Mouse (Mus musculus) layer of hippocampus, postnatal 10 days (tissue): ENCODE results near the gene Slc25a41. TPM values are rescaled to one million over a fixed set of nuclear protein-coding genes. Genes with fewer than 3 reads are reported as not detected.

Source experiments
- DNase-seq, 2 experiments: peaks; one replicate each; pipeline ENCODE4 v3.0.0; 2021; ENCODE audit warnings: low spot score in 2 of 2
- total RNA-seq, 2 experiments: library from RNA; stranded (reverse); gene quantifications; 2 replicates each; pipeline ENCODE4 v1.2.3; 2021

Slc25a41 gene
- total RNA-seq, 2 experiments from 2014 or later, result not detected

DNA sequence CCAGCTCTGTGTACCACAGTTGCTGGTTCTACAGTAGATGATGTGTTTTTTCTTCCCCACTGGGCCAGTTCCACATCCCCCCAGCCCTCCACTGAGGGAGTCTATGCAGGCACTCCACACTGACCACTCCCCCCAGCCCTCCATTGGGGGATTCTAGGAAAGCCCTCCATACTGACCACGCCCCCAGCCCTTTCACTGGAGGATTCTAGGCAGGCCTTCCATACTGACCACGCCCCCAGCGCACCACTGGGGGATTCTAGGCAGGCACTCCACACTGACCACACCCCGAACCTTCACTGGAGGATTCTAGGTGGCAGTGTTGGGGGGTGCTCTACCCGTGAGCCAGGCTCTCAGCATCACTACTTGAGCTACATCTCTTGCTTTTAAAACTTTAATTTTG lies 6.0 kb upstream of the Slc25a41 start:
- DNase-seq, result no peak

DNA sequence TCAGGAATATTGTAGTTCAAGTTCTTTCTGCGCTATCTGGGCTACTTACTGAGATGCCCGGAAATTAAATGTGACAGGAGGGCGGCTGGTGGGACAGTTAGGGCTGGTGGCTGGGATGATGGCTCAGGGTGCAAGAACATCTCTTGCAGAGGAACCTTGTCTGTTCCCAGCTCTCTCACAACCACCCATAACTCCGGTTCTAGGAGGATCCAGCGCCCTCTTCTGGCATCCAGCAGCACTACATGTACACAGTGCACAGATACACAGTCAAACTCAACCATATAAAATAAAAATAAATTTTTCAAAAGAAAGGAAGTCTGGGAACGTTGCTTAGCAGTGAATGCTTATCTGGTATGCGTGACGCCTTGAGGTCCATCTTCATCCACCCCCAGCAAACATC lies 2.5 kb downstream of the Slc25a41 start:
- DNase-seq, result no peak

DNA sequence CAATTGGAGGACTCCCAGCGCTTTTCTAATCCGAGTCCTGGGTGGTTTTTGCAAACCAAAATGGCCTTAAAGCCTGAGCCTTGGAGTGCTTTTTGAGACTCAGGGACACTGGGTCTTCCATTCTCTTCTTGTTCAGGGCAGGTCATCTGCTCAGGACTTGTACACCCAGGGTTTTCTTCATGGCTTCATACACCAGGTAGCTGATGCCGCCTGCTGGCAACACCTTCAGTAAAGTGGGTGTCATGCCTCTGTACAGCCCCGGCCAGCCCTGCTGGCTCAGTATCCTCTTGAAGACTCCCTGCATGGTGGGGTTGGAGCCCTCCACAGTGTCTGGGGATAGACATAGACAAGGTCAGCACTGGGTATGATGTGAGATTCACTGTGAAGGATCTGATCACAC lies 8.6 kb downstream of the Slc25a41 start:
- DNase-seq, result no peak

DNA sequence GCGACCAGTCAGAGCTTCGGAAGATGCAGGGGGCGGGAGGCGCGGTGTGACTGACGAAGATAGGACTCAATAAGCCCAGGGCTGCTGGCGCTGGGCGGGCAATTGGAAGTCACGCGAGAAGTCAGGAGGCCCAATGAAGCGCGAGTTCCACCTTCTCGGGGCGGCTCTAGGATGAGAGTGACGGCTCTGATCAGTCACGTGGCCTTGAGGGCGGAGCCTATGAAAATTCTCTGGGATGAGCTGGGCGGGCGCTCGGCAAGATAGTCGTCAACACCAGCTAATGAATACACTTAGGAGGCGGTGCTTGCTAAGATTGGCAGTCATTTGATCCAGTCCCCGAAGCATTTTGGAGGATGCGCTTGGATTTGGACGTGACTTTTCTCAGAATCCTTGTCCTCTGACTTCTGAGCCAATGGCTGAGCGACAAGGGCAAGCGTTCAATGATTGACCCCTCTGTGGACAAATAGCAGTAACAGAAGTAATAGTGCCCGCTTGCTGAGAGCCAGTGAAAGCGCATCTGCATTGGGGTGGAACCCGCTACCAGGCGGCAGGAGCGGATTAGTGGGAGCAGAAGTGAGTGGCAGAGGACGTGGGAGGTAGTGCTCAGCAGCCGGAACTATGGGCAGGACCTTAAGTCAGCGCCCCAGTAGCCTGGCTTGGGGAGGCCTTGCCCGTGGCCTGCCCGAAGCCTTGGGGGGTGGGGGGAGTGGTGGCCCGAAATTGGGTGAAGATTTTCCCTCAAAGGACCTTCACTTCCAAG lies 9.6 kb downstream of the Slc25a41 start:
- peak; percentile 98 for DNase-seq

DNA sequence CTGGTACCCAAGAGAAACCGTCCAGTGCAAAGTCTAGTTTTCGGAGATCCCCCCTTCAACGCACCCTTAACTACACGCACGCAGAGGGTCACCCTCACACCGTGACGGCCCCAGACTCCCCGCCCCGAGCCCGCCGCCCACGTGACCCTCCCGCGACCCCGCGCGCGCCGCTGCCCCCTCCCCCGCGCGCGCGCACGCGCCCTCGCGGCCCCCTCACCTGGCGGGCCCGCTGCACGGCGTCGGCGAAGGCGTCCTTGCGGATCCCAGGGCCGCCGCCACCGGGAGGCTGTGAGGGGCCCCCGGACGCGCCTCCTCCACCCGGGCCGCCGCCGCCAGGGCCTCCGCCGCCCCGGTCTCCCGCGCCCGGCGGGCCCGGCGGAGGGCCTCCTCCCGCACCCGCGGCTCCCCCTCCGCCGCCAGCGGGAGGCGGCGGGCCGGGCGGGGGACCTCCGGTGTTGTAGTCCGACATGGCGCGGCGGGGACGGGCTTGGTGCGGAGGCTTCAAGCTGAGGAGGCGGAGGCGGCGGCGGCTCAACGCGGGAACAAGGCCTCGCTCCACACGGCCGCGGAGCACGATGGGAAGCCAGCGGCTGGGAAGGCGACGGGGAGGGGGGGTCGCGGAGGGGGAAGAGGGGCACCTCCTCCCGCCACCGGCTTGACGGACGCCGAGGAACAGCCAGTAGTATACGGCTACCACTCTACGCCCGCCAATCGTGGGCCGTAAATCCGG lies 10.4 kb downstream of the Slc25a41 start, which contains the start of gene Khsrp:
TSS of gene Khsrp (minus strand) at position 592 of the 730 bp plus-strand sequence.
- peak; percentile 44 to 72 for DNase-seq

DNA sequence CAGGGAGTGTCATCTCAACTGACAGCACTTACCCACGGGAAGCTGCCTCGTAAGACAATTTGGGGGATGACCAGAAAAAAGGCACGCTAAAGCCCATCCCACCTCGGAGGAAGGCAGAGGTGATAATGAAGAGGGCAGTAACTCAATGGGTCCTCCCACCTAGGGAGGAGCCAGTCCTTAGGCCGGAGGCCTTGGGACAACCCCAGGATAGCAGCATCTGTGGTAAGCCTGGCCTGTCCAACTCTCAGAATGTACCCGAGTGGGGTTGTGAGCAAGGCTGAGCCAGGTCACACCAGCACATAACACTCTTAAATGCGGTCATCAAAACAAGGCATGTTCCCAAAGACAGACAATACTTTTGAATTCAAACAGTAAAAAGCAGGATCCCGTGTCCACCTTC lies 11.8 kb downstream of the Slc25a41 start:
- DNase-seq, result no peak

DNA sequence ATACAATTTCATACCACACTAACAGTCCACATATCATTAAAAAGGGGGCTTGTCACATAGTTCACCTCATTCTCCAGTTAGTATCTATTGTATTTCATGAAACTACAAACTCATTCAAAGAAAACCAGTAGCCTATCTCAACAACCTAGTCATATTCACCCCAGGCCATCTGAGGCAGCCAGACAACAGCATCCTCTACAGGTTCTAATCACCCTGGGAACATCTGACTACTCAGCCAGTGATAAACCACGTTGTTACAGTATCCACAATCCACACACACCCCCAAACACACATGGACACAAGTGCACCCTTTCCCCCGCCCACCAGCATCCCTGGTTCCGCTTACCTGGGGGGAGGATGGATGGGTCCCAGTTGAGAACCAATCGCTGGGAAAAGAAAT lies 14.0 kb downstream of the Slc25a41 start:
- DNase-seq, result no peak

DNA sequence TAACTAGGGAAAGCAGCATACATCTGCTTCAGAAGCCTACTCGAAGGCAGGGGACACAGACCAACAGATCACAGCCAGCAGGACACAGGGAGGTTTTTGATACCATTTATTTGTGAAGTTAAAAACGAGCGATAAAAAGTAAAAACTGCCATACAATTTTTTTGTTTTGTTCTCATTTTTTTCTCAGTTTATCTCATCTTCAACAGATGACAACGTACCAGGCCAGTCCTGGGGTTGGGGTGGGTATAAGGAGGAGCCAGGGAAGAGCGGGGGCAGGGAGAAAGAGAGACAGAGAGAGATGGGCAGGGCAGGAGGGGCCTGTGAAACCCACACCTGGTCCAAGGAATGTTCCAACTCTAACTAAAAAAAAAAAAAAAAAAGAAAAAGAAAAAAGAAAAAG lies 20.5 kb downstream of the Slc25a41 start:
- no peak for DNase-seq

DNA sequence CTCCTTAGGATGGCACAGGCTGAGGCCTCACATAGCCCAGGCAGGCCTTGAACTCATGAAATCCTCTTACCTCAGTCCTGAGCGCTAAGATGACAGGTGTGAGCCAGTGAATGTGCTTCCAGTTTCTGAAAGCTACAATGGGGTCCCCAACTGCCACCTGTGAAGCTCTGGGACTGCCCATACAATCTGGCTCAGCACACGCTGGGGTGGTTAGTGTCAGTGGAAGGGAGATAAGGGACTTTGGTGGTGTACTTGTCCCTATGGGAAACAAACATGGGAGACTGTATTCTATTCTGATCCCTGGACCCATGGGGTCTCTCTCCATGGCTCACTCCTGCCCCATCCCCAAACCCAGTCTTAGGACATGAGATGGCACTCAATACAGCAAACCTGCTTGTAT lies 21.8 kb downstream of the Slc25a41 start:
- DNase-seq, result no peak

DNA sequence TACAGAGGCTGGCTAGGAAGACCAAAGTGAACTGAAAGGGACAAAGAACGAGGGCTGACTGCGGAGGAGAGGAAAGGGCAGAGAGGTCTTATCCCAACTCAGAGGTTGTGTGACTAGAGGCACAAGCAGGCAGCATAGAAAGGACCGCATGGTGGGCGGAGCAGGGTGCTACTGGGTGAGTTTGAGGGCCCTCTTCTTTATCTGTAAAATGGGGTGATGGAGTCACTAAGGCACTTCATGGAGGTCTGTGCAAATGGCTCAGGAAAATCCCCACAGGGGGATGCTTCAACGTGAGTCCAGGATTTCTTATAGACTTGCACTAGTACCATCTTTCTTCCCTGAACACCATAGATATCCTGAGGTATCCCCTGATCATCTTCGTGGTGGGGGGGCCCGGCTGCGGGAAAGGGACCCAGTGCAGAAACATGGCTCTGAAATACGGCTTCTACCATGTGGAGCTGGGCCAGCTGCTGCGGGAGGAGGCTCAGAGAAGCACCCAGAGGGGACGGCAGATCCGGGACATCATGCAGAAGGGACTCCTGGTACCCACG lies 29.1 kb downstream of the Slc25a41 start:
- DNase-seq, result no peak

DNA sequence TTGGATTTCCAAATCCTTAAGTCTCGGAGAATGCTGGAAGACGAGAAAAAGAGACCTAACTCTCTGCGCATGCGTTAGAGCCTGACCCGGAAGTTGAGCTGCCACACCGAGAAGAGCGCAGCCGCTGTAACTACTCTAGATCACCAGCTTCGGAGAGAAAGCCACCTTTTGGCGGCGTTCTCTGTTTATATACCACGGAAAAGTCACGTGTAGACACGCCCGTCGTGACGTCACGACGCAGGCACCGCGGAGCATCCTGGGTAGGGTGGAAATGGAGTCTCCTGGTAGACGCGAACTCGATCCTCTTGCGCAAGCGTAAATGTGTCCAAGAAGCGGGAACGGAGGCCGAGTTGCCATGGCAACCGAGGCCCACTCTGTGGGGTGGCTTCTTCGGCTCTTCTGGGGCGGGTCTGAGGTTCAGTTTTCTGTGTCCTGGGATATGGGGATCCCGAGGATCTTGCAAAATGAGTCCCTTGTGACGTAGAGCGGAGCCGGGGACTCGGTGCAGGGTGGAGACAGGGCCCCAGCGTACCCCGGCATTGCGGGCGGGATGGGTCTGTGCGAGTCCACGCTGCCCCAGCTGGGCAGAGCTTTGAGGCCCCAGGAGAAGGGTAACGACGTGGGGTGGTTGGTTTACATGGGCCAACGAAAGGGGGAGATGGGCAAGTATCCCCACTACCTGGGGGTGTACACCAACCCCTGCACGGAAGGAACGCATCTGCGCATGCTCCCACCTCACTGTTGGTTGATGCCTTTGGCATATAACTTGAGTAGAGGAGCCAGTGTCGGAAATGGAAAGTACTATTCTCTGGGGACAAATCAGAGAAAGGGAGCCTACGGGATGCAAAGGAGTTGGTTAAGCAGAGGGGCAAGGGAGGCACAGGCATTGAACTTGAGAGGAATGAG lies 30.0 kb downstream of the Slc25a41 start, which contains the start of the genes Gtf2f1 and Gm17949:
TSS of gene Gtf2f1 (minus strand) at position 53 of the 906 bp plus-strand sequence.
TSS of gene Gm17949 (plus strand) at position 234 of the 906 bp plus-strand sequence.
- DNase-seq, result peak; percentile 92

DNA sequence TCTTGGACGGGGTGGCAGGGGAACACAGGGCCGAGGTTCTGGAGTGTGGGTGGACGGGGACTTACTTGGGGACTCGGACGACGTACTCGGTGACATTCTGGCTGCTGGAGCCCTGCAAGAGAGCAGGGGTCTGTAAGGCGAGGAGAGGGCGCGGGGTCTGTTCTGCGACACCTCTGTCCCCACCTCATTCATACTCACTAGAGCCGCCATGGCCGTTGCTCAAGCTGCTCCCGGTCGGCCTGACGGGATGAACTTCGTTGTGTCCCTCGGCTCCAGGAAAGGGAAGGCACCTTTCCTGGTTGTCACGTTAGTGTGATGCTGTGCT lies 30.6 kb downstream of the Slc25a41 start:
- no peak for DNase-seq

DNA sequence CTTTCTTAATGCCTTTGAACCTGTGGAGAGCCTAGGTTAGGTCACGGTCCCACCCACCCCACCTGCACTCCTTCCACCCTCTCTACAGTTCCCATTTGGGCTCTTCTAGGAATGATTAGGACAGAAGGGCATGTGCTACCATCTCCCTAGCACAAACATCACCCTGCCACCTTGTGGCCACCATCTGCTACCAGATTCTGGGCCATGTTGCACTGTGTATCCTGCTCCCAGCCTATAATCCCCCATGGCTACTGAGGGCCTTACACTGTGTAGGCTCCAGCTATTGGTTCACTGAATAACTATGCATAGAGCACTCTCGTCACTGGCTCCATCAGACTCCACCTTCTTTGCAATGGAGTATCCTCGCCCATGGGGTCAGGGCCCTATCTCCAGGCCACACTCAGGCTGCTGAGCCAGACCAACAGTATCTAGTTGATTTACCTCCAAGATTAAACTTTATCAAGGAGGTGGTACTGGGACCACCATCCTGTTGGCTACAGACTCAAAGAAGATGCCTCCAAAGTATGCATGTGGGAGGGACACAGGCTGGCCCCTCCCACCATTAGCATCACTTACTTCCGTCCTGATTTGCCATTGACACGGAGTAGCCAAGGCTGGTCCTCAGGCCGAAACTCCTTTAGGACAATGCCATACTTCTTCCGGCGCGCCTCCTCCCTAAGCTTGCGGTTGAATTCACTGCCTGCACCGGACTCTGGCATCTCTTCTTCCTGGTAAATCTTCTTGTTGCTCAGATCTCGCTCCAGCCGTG lies 34.1 kb downstream of the Slc25a41 start:
- DNase-seq, result no peak

DNA sequence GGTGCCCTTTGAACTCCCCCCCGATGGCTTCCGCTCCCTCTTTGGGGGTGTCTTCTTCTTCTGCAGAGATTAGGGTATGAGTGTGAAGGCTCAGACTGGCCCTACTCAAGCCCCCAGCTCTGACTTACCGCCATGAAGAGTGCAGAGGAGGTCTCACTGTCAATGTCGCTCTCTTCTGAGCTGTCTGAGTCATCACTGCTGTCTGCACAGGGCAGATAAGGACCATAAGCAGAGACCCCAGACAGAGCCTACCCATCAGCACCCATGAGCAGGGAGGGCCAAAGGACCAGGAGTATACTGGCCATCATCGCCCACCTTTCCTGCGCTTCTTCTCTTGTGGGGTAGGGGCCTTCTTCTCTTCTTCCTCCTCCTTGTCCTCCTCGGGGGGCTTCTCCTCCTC lies 37.5 kb downstream of the Slc25a41 start:
- DNase-seq, result no peak

DNA sequence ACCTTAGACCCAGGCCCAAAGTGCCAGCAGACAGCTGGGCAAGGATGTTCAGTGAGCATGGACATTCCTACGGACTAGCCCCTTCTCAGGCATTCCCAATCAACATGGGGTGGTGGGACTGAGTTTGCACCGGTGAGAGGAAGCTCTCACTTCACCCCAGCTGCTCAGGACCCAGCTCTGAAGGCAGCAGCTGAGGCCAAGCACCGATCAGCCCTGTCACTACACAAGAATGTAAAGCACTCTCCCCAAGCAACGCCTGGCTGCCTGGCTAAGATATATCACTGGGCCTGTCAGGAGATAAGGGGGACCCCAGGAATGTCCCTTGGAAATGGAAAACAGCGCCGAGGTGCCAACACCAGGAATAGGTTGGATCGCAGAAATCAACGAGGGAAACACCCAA lies 40.2 kb downstream of the Slc25a41 start:
- DNase-seq, result no peak

DNA sequence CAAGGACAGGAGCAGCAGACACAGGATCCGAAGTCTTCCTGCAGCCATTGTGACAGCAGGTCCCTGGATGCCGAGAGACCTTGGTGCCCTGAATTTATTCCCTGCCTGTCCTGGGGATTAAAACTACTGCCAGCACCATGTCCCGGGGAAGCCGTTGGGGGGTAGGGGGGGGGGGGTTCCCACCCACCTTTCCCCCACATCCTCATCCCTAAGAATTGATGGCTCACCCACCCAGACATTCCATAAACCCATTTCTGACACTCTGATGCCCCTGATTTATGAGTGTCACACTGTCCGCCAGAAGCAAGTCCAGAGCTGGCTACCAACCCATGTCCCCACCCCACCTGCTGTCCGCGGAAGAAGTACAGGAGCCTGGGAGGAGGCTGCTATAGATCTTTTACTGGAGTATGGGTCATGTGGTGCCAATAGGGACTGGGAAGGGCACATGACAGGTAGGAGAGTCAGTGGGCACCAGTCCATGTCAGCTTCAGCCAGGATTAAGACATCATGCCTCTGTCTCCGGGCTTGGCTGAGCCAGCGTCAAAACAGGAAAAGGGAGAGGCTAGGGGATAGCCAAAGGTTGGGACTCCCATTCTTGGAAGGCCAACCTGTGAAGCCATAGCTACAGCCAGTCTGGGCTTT lies 41.4 kb downstream of the Slc25a41 start, which contains the start of gene Pspn:
TSS of gene Pspn (minus strand) at position 51 of the 642 bp plus-strand sequence.
- no peak for DNase-seq

DNA sequence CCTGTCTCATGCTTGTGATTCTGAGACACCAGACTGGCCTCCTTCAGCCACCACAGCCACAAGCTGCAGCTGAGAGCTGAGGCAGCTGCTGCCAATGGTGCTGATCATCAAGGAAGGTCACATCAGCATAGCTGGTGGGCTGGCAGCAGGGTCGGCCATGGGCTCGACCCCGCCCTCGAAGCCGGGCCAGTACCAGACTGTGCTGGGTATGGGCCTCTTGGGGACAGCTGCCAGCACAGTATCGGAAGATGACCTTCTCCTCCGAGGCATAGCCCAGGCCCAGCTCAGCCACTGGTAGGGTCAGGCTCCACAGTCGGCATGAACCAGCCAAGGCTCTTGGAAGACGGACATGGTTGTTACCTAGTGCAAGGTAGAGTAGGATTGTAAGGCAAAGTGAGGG lies 42.0 kb downstream of the Slc25a41 start:
- DNase-seq, result no peak

DNA sequence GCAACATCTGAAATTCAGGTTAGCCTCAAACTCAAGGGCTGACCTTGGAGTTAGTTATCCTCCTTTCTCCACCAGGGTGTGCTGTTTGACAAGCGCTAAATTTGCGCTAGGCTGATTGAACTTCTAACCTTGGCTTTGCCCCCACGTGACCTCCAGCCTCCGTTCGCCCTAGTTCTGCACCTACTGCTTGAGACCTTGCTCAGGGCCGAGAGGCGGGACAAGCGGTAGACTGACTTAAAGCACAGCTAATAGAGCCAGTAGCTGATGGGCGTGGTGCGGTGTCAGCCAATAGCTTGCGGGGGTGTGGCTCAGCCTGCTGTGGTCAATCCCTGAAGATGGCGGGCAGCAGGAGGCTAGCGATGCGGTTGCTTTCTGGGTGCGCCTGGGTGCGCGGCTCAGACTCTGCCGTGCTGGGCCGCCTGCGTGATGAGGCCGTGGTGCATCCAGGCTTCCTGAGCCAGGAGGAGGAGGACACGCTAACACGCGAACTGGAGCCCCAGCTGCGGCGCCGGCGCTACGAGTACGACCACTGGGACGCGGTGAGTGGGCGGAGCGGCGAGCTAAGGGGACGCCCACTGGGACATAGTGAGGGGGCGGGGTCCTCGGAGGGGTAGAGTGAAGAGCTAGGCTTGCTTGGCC lies 44.3 kb downstream of the Slc25a41 start, which contains the start of gene Alkbh7:
TSS of gene Alkbh7 (plus strand) at position 311 of the 639 bp plus-strand sequence.
- DNase-seq, result peak; percentile 88 to 91

DNA sequence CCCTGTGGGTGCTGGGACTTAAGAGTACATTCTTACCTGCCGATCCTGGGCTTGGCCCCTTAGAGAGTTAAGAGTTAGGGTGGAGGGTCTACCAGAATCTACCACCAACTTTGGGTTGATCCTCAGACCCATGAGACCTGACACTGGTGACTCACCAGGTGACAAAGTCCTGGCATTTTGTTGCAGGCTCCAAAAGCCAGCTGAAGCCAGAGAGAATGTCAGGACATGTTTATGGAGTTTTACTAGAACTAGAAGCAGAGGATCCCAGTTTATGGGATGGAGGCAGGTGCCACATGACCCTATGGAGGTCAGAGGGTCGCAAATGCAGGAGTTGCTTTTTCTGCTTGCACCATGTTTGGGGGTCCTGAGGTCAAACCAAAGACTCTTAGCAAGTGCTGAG lies 44.9 kb downstream of the Slc25a41 start:
- DNase-seq, result no peak
